Mouse (Mus musculus) cerebellum, adult 2 months (tissue): Measurements from ENCODE around the gene Aktip.

Source experiments
- CTCF ChIP-seq: fragments of 200-500 bp; IDR thresholded peaks from 2 replicates; pipeline ENCODE4 v1.5.1; 2011; ENCODE audit warnings: low read depth, mild to moderate bottlenecking, control low read depth, low read length, moderate library complexity, borderline replicate concordance; ENCODE audit not compliant: insufficient read depth
- POLR2A ChIP-seq: fragments of 200-500 bp; IDR thresholded peaks from 2 replicates; pipeline ENCODE4 v1.6.1; 2011; ENCODE audit warnings: low read length, control low read depth, borderline replicate concordance; ENCODE audit not compliant: insufficient read depth

DNA sequence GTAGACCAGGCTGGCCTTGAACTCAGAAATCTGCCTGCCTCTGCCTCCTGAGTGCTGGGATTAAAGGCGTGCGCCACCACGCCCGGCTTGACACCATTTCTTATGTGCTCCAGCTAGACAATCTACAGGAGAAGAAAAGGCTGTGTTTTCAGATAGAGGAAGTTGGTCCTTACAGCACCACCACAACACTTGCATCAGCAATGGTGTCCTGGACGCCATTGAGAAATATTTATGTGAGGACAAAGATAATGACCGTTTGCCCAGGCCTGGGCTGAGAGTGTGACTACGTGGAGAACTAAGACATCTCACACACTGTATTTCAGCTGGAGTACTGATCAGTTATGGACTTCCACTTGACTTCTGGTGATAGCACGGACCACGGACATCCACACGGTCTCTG is 41.2 kb downstream of the Aktip start:
- TF ChIP-seq CTCF (no peak), POLR2A (no peak)
